17 mouse cellular contexts compared by ENCODE assay signal in the genomic region with DNA sequence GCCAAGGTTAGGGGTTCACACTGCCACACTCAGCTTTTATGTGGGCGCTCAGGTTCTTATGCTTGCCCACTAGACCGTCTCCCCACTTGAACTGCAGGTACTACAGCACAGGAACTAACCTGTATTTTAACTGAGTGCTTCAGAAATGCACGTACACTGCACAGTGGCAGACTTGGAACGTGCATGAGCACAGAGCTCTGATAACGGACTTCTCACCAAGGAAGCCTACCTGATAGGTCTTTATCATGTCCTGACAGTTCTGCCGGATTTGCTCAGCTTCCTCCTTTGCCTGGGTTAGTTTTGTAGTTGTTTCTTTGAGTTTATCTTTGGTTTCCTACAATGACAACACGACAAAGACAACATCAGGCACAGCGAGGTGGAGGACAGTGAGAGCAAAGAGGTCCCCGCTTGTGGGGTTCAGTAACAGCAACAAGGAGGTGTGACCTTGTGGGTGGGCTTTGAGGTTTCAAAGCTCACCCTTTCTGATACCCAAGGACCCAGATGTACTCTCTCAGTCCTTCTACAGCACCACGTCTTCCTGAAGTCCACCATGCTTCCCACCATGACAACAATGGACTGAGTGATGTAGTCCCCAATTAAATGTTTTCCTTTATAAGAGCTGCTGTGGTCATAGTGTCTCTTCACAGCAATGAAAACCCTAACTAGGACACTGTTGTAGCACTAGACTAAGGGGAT. TPM values are rescaled to one million over a fixed set of nuclear protein-coding genes. Genes with fewer than 3 reads are reported as not detected.
DNase-seq lines count a peak whose midpoint lies in the region; ATAC-seq lines count a peak whose summit lies in the region.
"Had no signal": no experiment of that assay in that cellular context is flagged by ENCODE, and none has a peak within 500 bp of the region (broad histone marks: within the 10 kb centered on the region; RNA-seq: fewer than 3 reads in every experiment).

No protein-coding gene starts in this region.

- H3K79me2 ChIP-seq in macrophage (ENCODE audit: inconsistent target): no peaks in the 10 kb centered on the region

- no peak overlapping the region for H3K4me3 ChIP-seq in heart, embryonic 10.5 days
- no peak overlapping the region for H3K4me3 ChIP-seq in lung, embryonic 15.5 days
- no peak overlapping the region for H3K4me3 ChIP-seq in macrophage (ENCODE audit: inconsistent target)
- no peak overlapping the region for H3K4me3 ChIP-seq in kidney, embryonic 16.5 days (ENCODE audit: low read length)
- H3K4me3 ChIP-seq: embryonic facial prominence, embryonic 10.5 days; limb, embryonic 15.5 days; neural tube, embryonic 12.5 days had no signal

- peaks cover 41% of the 10 kb centered on the region for H3K4me1 ChIP-seq in heart, embryonic 10.5 days
- peaks cover 9% of the 10 kb centered on the region for H3K4me1 ChIP-seq in lung, embryonic 15.5 days
- H3K4me1 ChIP-seq in kidney, embryonic 16.5 days (ENCODE audit: insufficient read depth, low read length): no peaks in the 10 kb centered on the region
- H3K4me1 ChIP-seq: embryonic facial prominence, embryonic 10.5 days; limb, embryonic 15.5 days; neural tube, embryonic 12.5 days had no signal

- no peak overlapping the region for H3K9ac ChIP-seq in lung, embryonic 15.5 days
- H3K9ac ChIP-seq in kidney, embryonic 16.5 days (replicated peaks; ENCODE audit: low read length): no peak overlapping the region
- H3K9ac ChIP-seq: limb, embryonic 15.5 days; neural tube, embryonic 12.5 days had no signal

- no peaks in the 10 kb centered on the region for H3K27me3 ChIP-seq in heart, embryonic 10.5 days (ENCODE audit: insufficient read depth, poor library complexity, severe bottlenecking)
- no peaks in the 10 kb centered on the region for H3K27me3 ChIP-seq in lung, embryonic 15.5 days
- no peaks in the 10 kb centered on the region for H3K27me3 ChIP-seq in kidney, embryonic 16.5 days (ENCODE audit: insufficient read depth, low read length)
- H3K27me3 ChIP-seq: limb, embryonic 15.5 days; neural tube, embryonic 12.5 days had no signal

- peak; percentile 82 for DNase-seq in heart, embryonic 10.5 days (ENCODE audit: low spot score)
- no peak for DNase-seq in heart, adult 8-10 months (ENCODE audit: low spot score)
- no peak for DNase-seq in lung, postnatal 14 days
- DNase-seq in MN1 (ENCODE audit: low spot score): no peak
- DNase-seq: adrenal gland, postnatal 10 days; cerebellum, postnatal 10 days; kidney, adult 8-10 months; thymus, postnatal 4 days had no signal

- ATAC-seq in lung, embryonic 15.5 days (ENCODE audit: borderline replicate concordance, extremely low read depth, low FRiP score, low TSS enrichment): peak; percentile 69
- ATAC-seq in erythroid progenitor cell, adult 5-6 weeks (replicated peaks; ENCODE audit: low FRiP score, poor library complexity, severe bottlenecking): peak; percentile 58
- ATAC-seq in kidney, embryonic 16.5 days (ENCODE audit: low FRiP score, low TSS enrichment): no peak
- ATAC-seq: hindbrain, embryonic 16.5 days; midbrain, embryonic 16.5 days had no signal

- WGBS in heart, embryonic 10.5 days: 54% methylated on average over 10 of the region's 10 CpGs
- 67% methylated on average over 10 of the region's 10 CpGs for WGBS in lung, embryonic 15.5 days
- 93% methylated on average over 10 of the region's 10 CpGs for WGBS in macrophage (ENCODE audit: missing documents)
- 92% methylated on average over 10 of the region's 10 CpGs for WGBS in kidney, embryonic 16.5 days

- H3K4me2 ChIP-seq in lung, embryonic 15.5 days: no peak overlapping the region
- H3K4me2 ChIP-seq in kidney, embryonic 16.5 days (replicated peaks; ENCODE audit: low read depth, low read length): no peak overlapping the region
- H3K4me2 ChIP-seq: limb, embryonic 15.5 days; neural tube, embryonic 12.5 days had no signal

- H3K36me3 ChIP-seq in heart, embryonic 10.5 days: peaks cover 73% of the 10 kb centered on the region
- H3K36me3 ChIP-seq in lung, embryonic 15.5 days: peaks cover 68% of the 10 kb centered on the region
- H3K36me3 ChIP-seq in macrophage (ENCODE audit: inconsistent target): peaks cover 22% of the 10 kb centered on the region; the same call in 1 of the 2 replicates
- peaks cover 64% of the 10 kb centered on the region for H3K36me3 ChIP-seq in kidney, embryonic 16.5 days (ENCODE audit: insufficient read depth, low read length)

- H3K9me3 ChIP-seq in heart, embryonic 10.5 days: no peaks in the 10 kb centered on the region
- H3K9me3 ChIP-seq in lung, embryonic 15.5 days: no peaks in the 10 kb centered on the region
- H3K9me3 ChIP-seq in kidney, embryonic 16.5 days (ENCODE audit: low read length): no peaks in the 10 kb centered on the region
- H3K9me3 ChIP-seq: embryonic facial prominence, embryonic 10.5 days; limb, embryonic 15.5 days; neural tube, embryonic 12.5 days had no signal

- peak overlapping the region; percentile 69; the same call in 1 of the 2 replicates for H3K27ac ChIP-seq in heart, embryonic 10.5 days
- peak overlapping the region; percentile 63 for H3K27ac ChIP-seq in lung, embryonic 15.5 days
- peak overlapping the region; percentile 49 for H3K27ac ChIP-seq in macrophage
- H3K27ac ChIP-seq in kidney, embryonic 16.5 days (ENCODE audit: low read length): no peak overlapping the region
- H3K27ac ChIP-seq: embryonic facial prominence, embryonic 10.5 days; limb, embryonic 15.5 days; neural tube, embryonic 12.5 days had no signal

RNA-seq across cellular contexts. Expression of a gene that starts 20.2 kb away (rescaled TPM):
- polyA plus RNA-seq in heart, embryonic 10.5 days (2016; fragmentation: Nextera tagmentation; extraction: Ambion mirVana): 14.7 and 15.2 TPM in 2 replicates
- 10 to 100 TPM; 24.7 to 29.3 (median 27.4) TPM for total RNA-seq in heart, adult 8-10 months (2022)
- polyA plus RNA-seq in lung, embryonic 15.5 days (2015; fragmentation: Nextera tagmentation; extraction: Ambion mirVana): 26.2 and 27.8 TPM in 2 replicates
- 12.6 and 18.4 TPM in 2 replicates for total RNA-seq in erythroid progenitor cell, adult 5-6 weeks (2015; ENCODE audit: low replicate concordance)
- 27.0 and 45.1 TPM in 2 replicates for total RNA-seq in erythroid progenitor cell, adult 5-6 weeks (2017; ENCODE audit: low replicate concordance)
- total RNA-seq in macrophage (2018; cell fraction: chromatin; rRNA removed): 100 to 1,000 TPM in 3 of 26 experiments, 10 to 100 TPM in 23; 39.8 to 119 (median 57.5) TPM
- 10 to 100 TPM; 10.8 to 19.3 (median 15.0) TPM for total RNA-seq in macrophage (2018; cell fraction: cytosol; rRNA removed)
- total RNA-seq in macrophage (2018; cell fraction: nucleus; rRNA removed): 10 to 100 TPM; 26.2 to 55.2 (median 36.1) TPM
- polyA plus RNA-seq in macrophage (2018): 9.1 to 14.8 TPM (median 9.7 TPM) in 3 replicates
- polyA plus RNA-seq in kidney, embryonic 16.5 days (2015; fragmentation: Nextera tagmentation; extraction: Ambion mirVana): 17.9 and 19.8 TPM in 2 replicates

RNA-seq across cellular contexts. Expression of a gene that starts 24.2 kb away (rescaled TPM):
- 1.0 TPM in 2 replicates for polyA plus RNA-seq in heart, embryonic 10.5 days (2016; fragmentation: Nextera tagmentation; extraction: Ambion mirVana)
- total RNA-seq in heart, adult 8-10 months (2022): not detected
- polyA plus RNA-seq in lung, embryonic 15.5 days (2015; fragmentation: Nextera tagmentation; extraction: Ambion mirVana): 0.81 and 0.94 TPM in 2 replicates
- total RNA-seq in erythroid progenitor cell, adult 5-6 weeks (2015; ENCODE audit: low replicate concordance): not detected in 2 replicates
- total RNA-seq in erythroid progenitor cell, adult 5-6 weeks (2017; ENCODE audit: low replicate concordance): not detected in 2 replicates
- not detected for total RNA-seq in macrophage (2018; cell fraction: chromatin; rRNA removed)
- not detected for total RNA-seq in macrophage (2018; cell fraction: cytosol; rRNA removed)
- not detected for total RNA-seq in macrophage (2018; cell fraction: nucleus; rRNA removed)
- polyA plus RNA-seq in macrophage (2018): not detected in 3 replicates
- polyA plus RNA-seq in kidney, embryonic 16.5 days (2015; fragmentation: Nextera tagmentation; extraction: Ambion mirVana): 1.00 and 1.1 TPM in 2 replicates
